Mouse (Mus musculus): ENCODE results near the gene Ddhd1. TPM values are rescaled to one million over a fixed set of nuclear protein-coding genes. Genes with fewer than 3 reads are reported as not detected.

The Ddhd1 gene
- polyA plus RNA-seq, 1 experiment from 2014 or later, result 15.0 TPM

DNA sequence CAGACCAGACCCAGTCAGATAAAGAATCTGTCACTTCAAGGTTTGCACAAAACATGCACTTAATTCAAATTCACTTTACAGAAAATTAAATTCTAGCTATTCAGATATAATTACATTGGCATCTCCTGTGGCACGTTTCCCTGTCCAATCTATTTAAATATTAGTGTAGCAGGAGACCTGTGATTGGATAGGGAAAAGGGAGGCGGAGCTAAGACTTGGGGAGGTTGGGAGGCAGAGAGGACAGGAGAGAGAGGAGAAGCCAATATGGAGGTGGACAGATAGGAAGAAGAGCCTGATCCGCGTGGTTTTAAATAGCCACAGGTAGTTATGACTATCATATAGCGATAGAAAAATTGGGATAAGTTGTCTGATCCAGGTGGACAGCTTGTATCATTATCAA lies 19.2 kb downstream of the Ddhd1 start:
- DNase-seq (ENCODE audit: low spot score), result no peak
- no peak for ATAC-seq (ENCODE audit: low FRiP score)
- no peak overlapping the region for H3K4me3 ChIP-seq (ENCODE audit: low read depth, low read length)
- H3K9ac ChIP-seq (ENCODE audit: low read depth, low read length), result no peak overlapping the region
- H3K27ac ChIP-seq (ENCODE audit: low read depth, low read length), result no peak overlapping the region
- no peaks in the 10 kb centered on the region for H3K27me3 ChIP-seq (ENCODE audit: control insufficient read depth, insufficient read depth, low read length)
- H3K36me3 ChIP-seq (ENCODE audit: control insufficient read depth, insufficient read depth, low read length), result no peaks in the 10 kb centered on the region
- WGBS, result 67% methylated on average over 5 of the region's 5 CpGs
- H3K4me2 ChIP-seq (replicated peaks; ENCODE audit: low read depth, low read length), result no peak overlapping the region
- no peaks in the 10 kb centered on the region; the same call in 1 of the 2 replicates for H3K4me1 ChIP-seq (replicated peaks; ENCODE audit: control insufficient read depth, insufficient read depth, low read length)
- no peaks in the 10 kb centered on the region for H3K9me3 ChIP-seq (ENCODE audit: control insufficient read depth, low read length)

DNA sequence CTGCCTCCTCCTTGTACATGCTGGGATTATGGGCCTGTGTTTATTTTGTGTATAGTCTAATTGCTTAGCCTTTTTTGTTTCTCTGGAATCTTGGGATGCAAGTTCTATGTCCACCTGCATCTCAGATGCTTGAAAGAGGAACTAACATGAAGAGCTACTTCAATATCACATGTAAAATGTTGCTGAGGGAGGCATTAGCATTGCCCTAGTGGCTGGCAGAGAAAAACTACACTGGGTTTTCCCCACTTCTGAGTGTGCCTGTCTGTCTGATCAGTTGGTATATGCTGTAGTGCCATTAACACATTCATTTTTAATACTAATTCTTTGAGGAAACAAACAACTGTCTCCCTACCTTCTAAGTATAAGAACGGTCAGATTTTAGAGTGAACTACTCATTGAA lies 22.4 kb downstream of the Ddhd1 start:
- Histone ChIP-seq H3K4me1 (replicated peaks; ENCODE audit: control insufficient read depth, insufficient read depth, low read length) (no peaks in the 10 kb centered on the region), H3K27me3 (ENCODE audit: control insufficient read depth, insufficient read depth, low read length) (no peaks in the 10 kb centered on the region), H3K4me3 (ENCODE audit: low read depth, low read length) (no peak overlapping the region), H3K4me2 (replicated peaks; ENCODE audit: low read depth, low read length) (no peak overlapping the region), H3K9me3 (ENCODE audit: control insufficient read depth, low read length) (no peaks in the 10 kb centered on the region), H3K27ac (ENCODE audit: low read depth, low read length) (no peak overlapping the region), H3K9ac (ENCODE audit: low read depth, low read length) (no peak overlapping the region), H3K36me3 (ENCODE audit: control insufficient read depth, insufficient read depth, low read length) (no peaks in the 10 kb centered on the region)
- ATAC-seq (ENCODE audit: low FRiP score) (no peak), DNase-seq (ENCODE audit: low spot score) (no peak)
- 93% methylated on average over 1 of the region's 1 CpGs for WGBS

- Histone ChIP-seq H3K9ac (ENCODE audit: low read depth, low read length) (no peak overlapping the region), H3K4me2 (replicated peaks; ENCODE audit: low read depth, low read length) (no peak overlapping the region), H3K36me3 (ENCODE audit: control insufficient read depth, insufficient read depth, low read length) (no peaks in the 10 kb centered on the region), H3K4me1 (replicated peaks; ENCODE audit: control insufficient read depth, insufficient read depth, low read length) (no peaks in the 10 kb centered on the region), H3K27ac (ENCODE audit: low read depth, low read length) (no peak overlapping the region), H3K4me3 (ENCODE audit: low read depth, low read length) (no peak overlapping the region), H3K27me3 (ENCODE audit: control insufficient read depth, insufficient read depth, low read length) (no peaks in the 10 kb centered on the region), H3K9me3 (ENCODE audit: control insufficient read depth, low read length) (no peaks in the 10 kb centered on the region)
- DNase-seq (ENCODE audit: low spot score) (no peak), ATAC-seq (ENCODE audit: low FRiP score) (no peak)
- WGBS, result 85% methylated on average over 4 of the region's 4 CpGs
These were observed 25.0 kb downstream of the Ddhd1 start for GRCm38 (mm10) chr14:45632756-45633537.

- H3K27me3 ChIP-seq (ENCODE audit: control insufficient read depth, insufficient read depth, low read length), result no peaks in the 10 kb centered on the region
- no peak overlapping the region for H3K27ac ChIP-seq (ENCODE audit: low read depth, low read length)
- H3K9ac ChIP-seq (ENCODE audit: low read depth, low read length), result no peak overlapping the region
- no peak for DNase-seq (ENCODE audit: low spot score)
- H3K9me3 ChIP-seq (ENCODE audit: control insufficient read depth, low read length), result no peaks in the 10 kb centered on the region
- no peak overlapping the region for H3K4me2 ChIP-seq (replicated peaks; ENCODE audit: low read depth, low read length)
- ATAC-seq (ENCODE audit: low FRiP score), result no peak
- H3K36me3 ChIP-seq (ENCODE audit: control insufficient read depth, insufficient read depth, low read length), result no peaks in the 10 kb centered on the region
- H3K4me3 ChIP-seq (ENCODE audit: low read depth, low read length), result no peak overlapping the region
- no peaks in the 10 kb centered on the region for H3K4me1 ChIP-seq (replicated peaks; ENCODE audit: control insufficient read depth, insufficient read depth, low read length)
- 90% methylated on average over 5 of the region's 5 CpGs for WGBS
These were observed 27.4 kb downstream of the Ddhd1 start for GRCm38 (mm10) chr14:45630544-45630943.

GRCm38 (mm10) chr14:45629938-45630337 lies 28.0 kb downstream of the Ddhd1 start:
- ATAC-seq (ENCODE audit: low FRiP score), result no peak
- H3K9ac ChIP-seq (ENCODE audit: low read depth, low read length), result no peak overlapping the region
- H3K27me3 ChIP-seq (ENCODE audit: control insufficient read depth, insufficient read depth, low read length), result no peaks in the 10 kb centered on the region
- DNase-seq (ENCODE audit: low spot score), result no peak
- H3K4me2 ChIP-seq (replicated peaks; ENCODE audit: low read depth, low read length), result no peak overlapping the region
- H3K9me3 ChIP-seq (ENCODE audit: control insufficient read depth, low read length), result no peaks in the 10 kb centered on the region
- no peaks in the 10 kb centered on the region for H3K36me3 ChIP-seq (ENCODE audit: control insufficient read depth, insufficient read depth, low read length)
- 86% methylated on average over 1 of the region's 1 CpGs for whole genome bisulfite sequencing
- no peak overlapping the region for H3K4me3 ChIP-seq (ENCODE audit: low read depth, low read length)
- no peaks in the 10 kb centered on the region for H3K4me1 ChIP-seq (replicated peaks; ENCODE audit: control insufficient read depth, insufficient read depth, low read length)
- H3K27ac ChIP-seq (ENCODE audit: low read depth, low read length), result no peak overlapping the region

DNA sequence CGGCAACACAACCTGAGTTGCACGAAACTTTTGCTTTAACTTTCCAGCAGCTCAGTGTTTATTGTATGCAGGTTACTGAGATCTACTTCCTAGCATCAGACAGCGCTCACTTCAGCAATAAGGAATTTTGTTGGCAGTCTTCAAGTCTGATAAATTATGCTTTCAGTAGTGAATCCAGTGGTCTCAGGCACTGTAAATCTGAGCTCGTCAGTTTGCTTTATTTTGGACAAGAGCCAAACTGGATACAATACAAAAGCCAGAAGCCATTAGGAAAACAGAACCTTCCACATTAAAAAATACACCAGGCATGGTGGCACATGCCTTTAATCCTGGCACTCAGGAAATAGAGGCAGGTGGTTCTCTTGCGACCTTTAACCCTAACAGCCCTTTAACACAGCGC lies 39.6 kb downstream of the Ddhd1 start:
- H3K27me3 ChIP-seq (ENCODE audit: control insufficient read depth, insufficient read depth, low read length), result no peaks in the 10 kb centered on the region
- no peaks in the 10 kb centered on the region for H3K4me1 ChIP-seq (replicated peaks; ENCODE audit: control insufficient read depth, insufficient read depth, low read length)
- no peak for DNase-seq (ENCODE audit: low spot score)
- no peak overlapping the region for H3K4me3 ChIP-seq (ENCODE audit: low read depth, low read length)
- no peaks in the 10 kb centered on the region for H3K36me3 ChIP-seq (ENCODE audit: control insufficient read depth, insufficient read depth, low read length)
- no peak overlapping the region for H3K9ac ChIP-seq (ENCODE audit: low read depth, low read length)
- ATAC-seq (ENCODE audit: low FRiP score), result no peak
- H3K9me3 ChIP-seq (ENCODE audit: control insufficient read depth, low read length), result no peaks in the 10 kb centered on the region
- H3K4me2 ChIP-seq (replicated peaks; ENCODE audit: low read depth, low read length), result no peak overlapping the region
- H3K27ac ChIP-seq (ENCODE audit: low read depth, low read length), result no peak overlapping the region
- 85% methylated on average over 6 of the region's 6 CpGs for WGBS

GRCm38 (mm10) chr14:45616526-45616925 lies 41.4 kb downstream of the Ddhd1 start:
- no peak overlapping the region for H3K4me2 ChIP-seq (replicated peaks; ENCODE audit: low read depth, low read length)
- no peaks in the 10 kb centered on the region for H3K27me3 ChIP-seq (ENCODE audit: control insufficient read depth, insufficient read depth, low read length)
- peaks cover 2% of the 10 kb centered on the region; the same call in 1 of the 2 replicates for H3K36me3 ChIP-seq (ENCODE audit: control insufficient read depth, insufficient read depth, low read length)
- WGBS, result 97% methylated on average over 5 of the region's 5 CpGs
- H3K9me3 ChIP-seq (ENCODE audit: control insufficient read depth, low read length), result no peaks in the 10 kb centered on the region
- H3K9ac ChIP-seq (ENCODE audit: low read depth, low read length), result no peak overlapping the region
- no peak overlapping the region for H3K27ac ChIP-seq (ENCODE audit: low read depth, low read length)
- no peak overlapping the region for H3K4me3 ChIP-seq (ENCODE audit: low read depth, low read length)
- ATAC-seq (ENCODE audit: low FRiP score) (no peak), DNase-seq (ENCODE audit: low spot score) (no peak)
- H3K4me1 ChIP-seq (replicated peaks; ENCODE audit: control insufficient read depth, insufficient read depth, low read length), result no peaks in the 10 kb centered on the region

DNA sequence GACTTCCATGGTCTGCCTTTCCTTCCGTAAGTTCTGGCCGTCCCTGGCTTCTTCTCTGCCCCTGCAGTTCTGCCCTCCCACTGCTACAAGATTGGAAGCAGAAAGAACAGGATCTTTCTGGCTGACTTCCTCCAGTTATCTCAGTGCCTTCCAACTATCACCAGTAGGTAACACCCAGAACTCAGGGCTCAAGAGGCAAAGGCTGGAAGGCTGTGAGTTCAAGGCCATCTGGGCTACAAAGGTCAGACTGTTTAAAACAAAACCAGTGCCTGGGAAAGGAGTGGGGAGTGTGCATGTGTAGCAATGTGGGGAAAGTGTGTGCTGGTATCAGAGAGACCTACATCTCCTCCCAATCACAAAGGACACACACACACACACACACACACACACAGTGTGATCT lies 42.2 kb downstream of the Ddhd1 start:
- Histone ChIP-seq H3K36me3 (ENCODE audit: control insufficient read depth, insufficient read depth, low read length) (peaks cover 2% of the 10 kb centered on the region; the same call in 1 of the 2 replicates), H3K27me3 (ENCODE audit: control insufficient read depth, insufficient read depth, low read length) (no peaks in the 10 kb centered on the region), H3K4me2 (replicated peaks; ENCODE audit: low read depth, low read length) (no peak overlapping the region), H3K4me1 (replicated peaks; ENCODE audit: control insufficient read depth, insufficient read depth, low read length) (no peaks in the 10 kb centered on the region), H3K27ac (ENCODE audit: low read depth, low read length) (no peak overlapping the region), H3K9me3 (ENCODE audit: control insufficient read depth, low read length) (no peaks in the 10 kb centered on the region), H3K9ac (ENCODE audit: low read depth, low read length) (no peak overlapping the region), H3K4me3 (ENCODE audit: low read depth, low read length) (no peak overlapping the region)
- ATAC-seq (ENCODE audit: low FRiP score), result no peak
- WGBS, result 85% methylated on average over 2 of the region's 2 CpGs
- no peak for DNase-seq (ENCODE audit: low spot score)

DNA sequence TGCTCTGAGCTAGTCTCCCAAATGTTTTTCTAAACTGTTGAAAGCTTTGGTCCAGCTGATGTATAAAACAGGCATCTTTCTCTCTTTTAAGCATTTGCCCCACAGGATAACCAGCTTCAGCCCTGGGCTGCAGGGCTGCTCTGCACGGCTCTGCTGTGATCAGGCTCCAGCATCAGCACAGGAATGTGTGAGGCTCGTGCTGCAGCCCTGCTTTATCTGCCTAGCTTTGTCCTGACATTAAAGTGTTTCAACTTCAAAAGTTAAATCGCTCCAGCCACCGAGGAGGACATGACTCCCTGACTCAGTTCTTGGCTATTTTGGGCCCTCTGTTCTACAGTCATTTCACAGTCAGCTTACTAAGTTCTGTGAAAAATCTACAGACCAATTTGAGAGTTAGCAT lies 43.1 kb downstream of the Ddhd1 start:
- WGBS, result 73% methylated on average over 4 of the region's 4 CpGs
- Histone ChIP-seq H3K27me3 (ENCODE audit: control insufficient read depth, insufficient read depth, low read length) (no peaks in the 10 kb centered on the region), H3K4me2 (replicated peaks; ENCODE audit: low read depth, low read length) (no peak overlapping the region), H3K9me3 (ENCODE audit: control insufficient read depth, low read length) (no peaks in the 10 kb centered on the region), H3K4me1 (replicated peaks; ENCODE audit: control insufficient read depth, insufficient read depth, low read length) (no peaks in the 10 kb centered on the region), H3K9ac (ENCODE audit: low read depth, low read length) (no peak overlapping the region), H3K4me3 (ENCODE audit: low read depth, low read length) (no peak overlapping the region), H3K27ac (ENCODE audit: low read depth, low read length) (no peak overlapping the region), H3K36me3 (ENCODE audit: control insufficient read depth, insufficient read depth, low read length) (peaks cover 2% of the 10 kb centered on the region; the same call in 1 of the 2 replicates)
- DNase-seq (ENCODE audit: low spot score), result no peak
- ATAC-seq (ENCODE audit: low FRiP score), result no peak

Data from hindbrain, embryonic 11.5 days (tissue).